Mouse (Mus musculus): Measurements from ENCODE around the gene E2f1.

The E2f1 gene

DNA sequence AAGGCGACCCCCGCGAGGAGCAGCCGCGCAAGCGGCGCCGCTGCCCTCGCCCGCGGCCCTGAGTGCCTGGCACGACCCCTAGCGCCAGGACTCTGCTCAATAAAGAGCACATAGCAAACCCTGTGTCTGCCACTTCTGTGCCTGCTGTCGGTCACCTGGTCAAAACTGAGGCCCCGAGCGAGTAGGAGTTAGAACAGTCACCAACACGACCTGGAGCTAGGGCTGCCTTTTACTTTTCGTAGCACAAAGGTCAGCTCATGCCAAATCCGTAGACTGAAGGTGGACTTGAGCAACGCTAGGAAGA, 19.9 kb downstream of the E2f1 start:
- no peak for DNase-seq

- peak; percentile 64 for DNase-seq
Observed at GRCm38 (mm10) chr2:154549127-154549885, 20.4 kb downstream of the E2f1 start.

DNA sequence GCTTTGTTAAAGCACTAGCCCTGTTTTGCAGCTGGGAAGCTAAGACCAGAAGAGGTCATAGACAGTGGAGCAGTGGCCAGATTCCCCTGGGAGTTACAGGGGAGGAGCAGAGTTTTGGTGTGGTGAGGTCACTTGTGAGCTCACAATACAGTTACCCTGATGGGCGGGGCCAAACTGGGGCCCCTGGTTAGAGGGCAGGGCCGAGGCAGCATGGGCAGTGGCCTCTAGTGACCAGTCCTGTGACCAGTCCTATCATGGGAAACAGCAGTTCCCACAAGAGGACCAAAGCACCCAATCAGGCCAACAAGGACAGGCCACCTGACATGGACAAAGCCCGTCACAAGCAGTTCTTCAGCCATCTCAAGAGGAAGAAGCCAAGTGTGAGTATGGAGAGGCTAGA, 21.0 kb downstream of the E2f1 start:
- no peak for DNase-seq

- no peak for DNase-seq
Observed at GRCm38 (mm10) chr2:154546711-154547110, 23.0 kb downstream of the E2f1 start, which contains the start of gene 1700003F12Rik. Gene 1700003F12Rik (plus strand): TSS chr2:154547085.

DNA sequence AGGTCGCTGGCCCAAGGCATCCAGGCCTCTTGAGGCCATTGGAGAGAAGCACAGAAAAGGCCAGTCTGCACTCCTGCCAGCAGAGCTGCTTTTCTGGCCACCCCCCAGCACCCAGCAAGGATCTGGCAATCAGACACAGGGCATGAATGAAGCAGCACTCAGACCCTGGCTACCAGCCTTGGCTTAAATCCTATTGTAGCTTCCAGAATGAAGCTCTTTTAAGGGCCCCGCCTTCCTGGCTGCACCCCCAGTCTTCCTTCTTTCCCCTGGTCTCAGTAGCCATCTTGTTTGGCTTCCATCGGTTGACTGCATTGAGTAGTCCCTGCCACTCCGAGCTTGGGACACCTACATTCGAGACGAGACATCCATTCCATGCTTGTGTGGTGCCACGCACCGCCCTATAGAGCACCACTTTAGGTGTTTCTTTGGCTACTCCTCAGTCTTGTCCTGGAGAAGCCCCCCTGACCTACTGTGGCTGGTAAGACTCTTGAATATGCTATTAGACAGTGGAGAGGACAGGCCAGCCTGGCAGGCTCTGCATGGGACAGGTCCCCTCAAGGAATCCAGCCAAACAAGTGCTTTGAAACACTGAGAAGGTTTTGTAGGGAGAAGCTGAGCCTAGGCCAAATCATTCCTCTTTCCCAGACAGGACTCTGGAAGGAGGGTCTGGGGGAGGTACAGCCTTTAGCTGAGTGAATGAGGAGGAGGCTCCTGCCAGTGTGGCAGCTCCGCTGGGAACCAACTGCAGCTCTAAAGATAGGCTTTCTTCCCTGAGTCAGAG, 25.9 kb downstream of the E2f1 start:
- no peak for DNase-seq

DNA sequence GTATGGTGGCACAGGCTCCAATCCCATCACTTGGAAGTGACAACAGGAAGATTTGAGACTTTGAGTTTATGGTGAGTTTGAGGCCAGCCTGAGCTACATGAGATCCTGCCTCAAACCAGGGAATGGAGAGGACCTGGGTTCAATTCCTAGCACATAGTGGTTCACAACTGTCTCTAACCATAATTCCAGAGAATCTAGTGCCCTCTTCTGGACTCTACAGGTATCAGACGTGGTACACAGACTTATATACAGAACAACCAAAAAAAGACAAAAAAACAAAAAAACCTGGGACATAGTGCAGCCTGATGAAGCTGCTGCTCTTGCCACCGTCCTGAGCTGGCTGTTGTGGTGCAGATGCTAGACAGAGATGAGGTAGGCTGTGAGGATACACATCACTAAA, 28.1 kb downstream of the E2f1 start:
- no peak for DNase-seq

DNA sequence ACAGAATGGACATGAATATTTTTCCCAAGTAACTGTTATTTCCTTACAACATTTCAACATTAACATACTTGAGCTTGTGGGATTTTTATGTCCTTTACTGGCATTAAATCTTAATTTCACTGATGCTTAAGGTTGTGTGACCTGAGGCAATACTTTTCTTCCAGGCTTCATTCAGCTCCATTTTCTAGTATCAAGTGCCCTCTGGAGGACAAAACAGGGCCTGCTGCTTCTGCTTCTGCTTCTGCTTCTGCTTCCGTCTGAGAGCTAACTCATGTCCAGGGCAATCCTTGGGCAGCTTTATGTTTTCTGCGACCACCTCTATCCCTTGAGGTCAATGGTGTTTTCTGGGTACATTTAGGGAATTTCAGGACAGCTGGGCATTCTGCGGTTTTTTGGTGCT, 30.0 kb downstream of the E2f1 start:
- DNase-seq = peak; percentile 23

- DNase-seq = no peak
Observed at GRCm38 (mm10) chr2:154538710-154539109, 31.0 kb downstream of the E2f1 start.

DNA sequence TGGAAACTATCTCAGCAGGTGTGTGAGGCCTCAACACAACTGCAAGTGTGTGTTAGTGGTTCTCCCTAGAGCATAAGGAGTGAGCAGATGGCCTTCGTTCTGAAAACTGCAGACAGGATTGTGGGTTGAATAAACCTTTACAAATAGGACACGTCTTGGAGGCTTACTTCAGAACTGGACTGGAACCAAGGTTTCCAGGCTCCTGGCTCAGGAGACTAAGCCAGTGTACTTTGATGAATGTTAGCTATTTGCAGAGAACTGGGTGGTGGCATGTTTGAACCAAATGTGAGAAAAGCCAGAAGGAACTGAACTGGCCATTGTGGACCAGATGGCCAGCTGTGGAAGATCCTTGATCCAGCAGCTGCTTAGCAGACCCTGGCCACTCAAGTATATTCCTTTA, 31.4 kb downstream of the E2f1 start:
- DNase-seq = no peak

DNA sequence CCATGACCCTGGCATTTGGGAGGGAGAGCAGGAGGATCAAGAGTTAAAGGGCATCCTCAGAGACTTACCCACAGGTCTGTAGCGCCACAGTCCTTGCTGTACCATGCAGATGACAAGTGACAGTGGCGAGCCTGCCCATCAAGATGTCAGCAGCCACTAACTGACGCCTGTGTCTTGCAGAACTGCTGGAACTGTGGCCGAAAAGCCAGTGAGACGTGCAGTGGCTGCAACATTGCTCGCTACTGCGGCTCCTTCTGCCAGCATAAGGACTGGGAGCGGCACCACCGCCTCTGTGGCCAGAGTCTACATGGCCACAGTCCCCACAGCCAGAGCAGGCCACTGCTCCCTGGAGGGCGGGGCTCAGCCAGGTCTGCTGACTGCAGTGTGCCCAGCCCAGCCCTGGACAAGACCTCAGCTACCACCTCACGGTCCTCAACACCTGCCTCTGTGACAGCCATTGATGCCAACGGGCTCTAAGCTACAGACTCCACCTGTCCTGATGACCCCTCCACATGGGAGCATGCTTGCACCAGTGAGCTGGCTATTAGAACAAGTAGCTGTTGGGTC, 34.9 kb downstream of the E2f1 start:
- no peak for DNase-seq

GRCm38 (mm10) chr2:154532888-154533287, 36.8 kb downstream of the E2f1 start:
- no peak for DNase-seq

DNA sequence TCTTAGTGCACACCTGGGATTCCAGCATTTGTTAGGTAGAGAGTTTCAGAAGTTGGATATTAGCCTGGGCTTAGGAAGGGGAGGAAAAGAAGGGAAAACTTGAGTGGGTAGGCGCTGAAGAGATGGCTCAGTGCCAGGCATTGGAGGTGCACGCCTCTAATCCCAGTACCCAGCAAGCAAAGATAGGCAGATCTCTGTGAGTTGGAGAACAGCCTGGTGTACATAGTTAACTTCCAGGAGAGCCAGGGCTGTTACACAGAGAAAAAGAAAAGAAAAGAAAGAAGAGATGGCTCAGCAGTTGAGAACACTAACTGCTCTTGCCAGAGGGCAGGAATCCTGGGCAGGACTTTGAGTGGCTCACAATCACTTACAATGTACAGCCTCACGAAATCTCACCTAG, 43.2 kb downstream of the E2f1 start:
- DNase-seq = no peak

DNA sequence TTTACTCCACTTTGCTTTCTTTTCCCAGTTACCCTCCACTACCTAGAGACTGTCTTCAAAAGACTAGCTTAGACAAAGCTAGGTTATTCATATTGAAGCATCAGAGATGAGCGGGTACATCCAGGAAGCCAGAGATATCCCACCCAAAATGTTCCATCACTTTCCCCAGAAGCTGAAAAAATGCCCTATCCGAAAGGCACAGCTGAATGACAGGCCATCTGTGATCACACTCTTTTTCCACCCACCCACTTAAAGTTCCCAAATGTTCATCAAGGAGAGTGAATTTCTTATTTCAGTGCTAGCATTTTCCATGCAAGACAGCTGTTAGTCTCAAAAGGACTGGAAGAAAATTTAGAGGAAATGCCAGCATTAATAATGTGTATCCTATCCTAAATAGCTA, 44.4 kb downstream of the E2f1 start:
- no peak for DNase-seq

GRCm38 (mm10) chr2:154522334-154522733, 47.4 kb downstream of the E2f1 start:
- no peak for DNase-seq

DNA sequence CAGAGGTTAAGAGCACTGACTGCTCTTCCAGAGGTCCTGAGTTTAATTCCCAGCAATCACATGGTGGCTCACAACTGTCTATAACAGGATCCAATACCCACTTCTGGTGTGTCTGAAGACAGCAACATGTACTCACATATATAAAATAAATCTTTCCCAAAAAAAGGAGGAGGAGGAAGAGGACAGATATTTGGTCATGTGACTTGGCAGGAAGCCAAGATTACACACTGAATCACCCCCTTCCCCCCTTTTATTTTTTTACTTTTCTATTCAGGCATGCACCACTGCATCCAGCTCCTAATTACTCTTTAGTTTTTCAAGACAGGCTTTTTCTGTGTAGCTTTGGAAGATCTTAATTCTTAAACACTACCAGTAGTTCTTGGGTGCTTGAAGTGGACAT, 48.2 kb downstream of the E2f1 start:
- no peak for DNase-seq

DNA sequence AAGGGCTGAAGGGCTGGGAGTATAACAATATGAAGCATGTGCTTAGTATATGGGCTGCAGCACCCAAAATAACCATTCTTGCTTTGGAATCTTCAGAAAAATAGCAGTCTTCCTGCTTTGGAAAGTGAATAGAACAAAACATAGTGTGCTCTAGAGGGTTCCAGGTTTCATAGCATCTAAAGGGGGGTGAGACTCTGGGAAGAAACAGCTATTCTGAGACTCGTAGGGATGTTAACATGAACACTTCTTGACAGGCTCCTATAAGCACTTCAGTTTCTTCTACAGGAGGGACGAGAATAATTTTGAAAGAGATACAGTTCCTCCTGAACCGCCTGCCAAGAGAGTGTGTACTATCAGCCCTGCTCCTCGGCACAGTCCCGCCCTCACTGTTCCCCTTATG, 52.3 kb downstream of the E2f1 start:
- no peak for DNase-seq

DNA sequence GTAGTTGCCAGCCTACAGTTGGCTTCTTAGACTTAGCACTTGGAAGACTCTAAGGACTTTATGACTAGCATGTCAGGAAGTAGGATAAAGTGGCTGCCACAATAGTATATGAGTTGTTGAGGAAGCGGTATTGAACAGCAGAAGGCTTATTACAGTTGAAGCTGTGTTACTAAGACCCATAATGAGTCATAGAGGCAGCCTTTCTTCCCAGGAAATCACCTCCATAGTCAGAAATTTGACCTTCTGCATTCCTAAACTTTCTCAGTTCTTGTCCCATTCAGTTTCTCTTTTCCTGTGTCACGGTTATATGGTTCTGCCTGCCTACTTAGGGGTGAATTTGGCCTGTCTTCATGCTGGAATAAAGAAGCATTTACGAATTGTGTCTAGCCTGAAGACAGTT, 52.7 kb downstream of the E2f1 start:
- no peak for DNase-seq

DNA sequence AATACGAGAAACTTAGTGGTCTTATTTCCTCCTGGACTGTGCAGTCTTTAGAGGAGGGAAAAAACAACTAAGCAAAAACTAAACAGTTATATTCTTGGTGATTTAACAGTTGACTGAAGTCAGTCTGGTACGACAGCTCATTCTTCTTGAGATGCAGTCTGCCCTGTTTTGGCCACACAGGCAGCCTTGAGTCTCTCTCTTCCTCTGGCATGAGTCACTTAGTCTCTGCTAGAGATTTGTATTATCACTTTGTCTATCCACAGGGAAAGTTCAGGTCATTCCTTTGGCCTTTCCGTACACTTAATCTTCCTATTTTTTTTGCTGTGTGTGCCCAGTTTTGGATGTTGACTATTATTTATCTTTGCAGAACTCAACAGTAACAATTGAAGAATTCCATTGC, 59.6 kb downstream of the E2f1 start:
- no peak for DNase-seq

Measured in kidney, adult 18-20 months (tissue).